Mouse (Mus musculus): ENCODE data around the gene Kcnf1. TPM values are rescaled to one million over a fixed set of nuclear protein-coding genes. Genes with fewer than 3 reads are reported as not detected.
"Not testable (repeated sequence)": the region's sequence is repeated elsewhere in the genome, so short reads cannot be mapped to it uniquely, and the experiment has no call there.

Gene Kcnf1
- polyA plus RNA-seq, 1 experiment from 2014 or later = 0.23 TPM

DNA sequence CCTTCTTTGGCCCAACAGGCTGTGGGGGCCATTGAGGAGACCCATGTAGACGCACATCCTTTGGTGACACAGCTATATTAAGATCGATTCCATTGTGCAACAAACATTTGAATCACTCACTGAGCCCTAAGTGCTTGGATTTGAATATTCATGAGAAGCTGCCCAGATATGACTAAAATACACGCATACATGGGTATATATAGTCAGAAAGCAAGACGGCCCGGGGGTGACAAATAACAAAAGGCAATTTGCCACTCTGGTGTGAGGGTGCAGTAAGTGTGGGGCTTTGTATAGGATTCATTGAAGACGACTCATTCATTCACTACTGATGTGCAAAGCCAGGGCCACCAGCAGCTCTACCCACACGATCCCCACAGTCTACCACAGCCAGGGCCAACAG, 17.1 kb downstream of the Kcnf1 start:
- no peak for DNase-seq (ENCODE audit: low read depth, low spot score)
- H3K27me3 ChIP-seq = no peaks in the 10 kb centered on the region
- ATAC-seq = no peak
- in situ Hi-C loops (cut with MboI; ENCODE audit: low pct_unique_long_range_greater_than_20kb) = no loop called here
- TF ChIP-seq CTCF (IDR thresholded peaks at IDR 0.05) = no peak
- CTCF ChIA-PET = no interaction called here
- POLR2A ChIA-PET = no interaction called here

DNA sequence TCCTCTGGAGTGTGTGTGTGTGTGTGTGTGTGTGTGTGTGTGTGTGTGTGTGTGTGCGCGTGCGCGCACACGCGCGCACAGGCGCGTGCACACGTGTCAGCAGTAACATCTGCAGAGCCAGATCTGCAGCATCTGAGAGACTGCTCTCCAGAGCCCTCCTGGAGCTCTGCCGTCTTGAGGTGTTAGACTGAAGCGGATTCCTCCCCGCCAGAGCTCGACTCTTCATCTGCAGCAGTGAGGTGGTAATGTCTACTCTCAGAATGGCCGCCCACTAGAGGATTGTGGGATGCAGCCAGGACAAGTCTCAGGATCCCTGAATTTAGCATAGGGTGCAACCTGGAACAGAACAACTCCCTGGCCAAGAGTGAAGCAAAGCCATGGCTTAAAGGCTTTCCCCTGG, 19.1 kb downstream of the Kcnf1 start:
- H3K27me3 ChIP-seq = no peaks in the 10 kb centered on the region
- DNase-seq (ENCODE audit: low read depth, low spot score) = no peak
- no peak for TF ChIP-seq CTCF (IDR thresholded peaks at IDR 0.05)
- ChIA-PET CTCF (no interaction called here), POLR2A (no interaction called here)
- in situ Hi-C loops (cut with MboI; ENCODE audit: low pct_unique_long_range_greater_than_20kb) = no loop called here
- no peak for ATAC-seq

DNA sequence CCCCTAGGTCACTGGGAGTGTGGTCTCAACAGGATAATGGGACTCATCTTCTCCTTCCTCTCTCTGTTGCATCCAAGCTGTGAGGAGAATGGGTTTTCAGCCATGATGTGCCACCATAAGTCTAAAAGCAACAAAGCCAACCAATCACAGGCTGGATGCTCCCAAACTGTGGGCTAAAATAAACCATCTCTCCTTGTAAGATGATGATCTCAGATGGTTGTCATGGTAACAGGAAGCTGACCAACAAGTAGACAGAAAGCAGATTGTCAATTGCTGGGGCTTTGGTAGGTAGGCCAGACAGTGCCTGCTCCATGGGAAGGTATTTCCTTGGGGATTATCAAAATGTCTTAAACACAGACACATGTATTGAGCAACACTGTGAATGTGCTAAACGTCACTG, 20.9 kb downstream of the Kcnf1 start:
- no peak for DNase-seq (ENCODE audit: low read depth, low spot score)
- POLR2A ChIA-PET = no interaction called here
- in situ Hi-C loops (cut with MboI; ENCODE audit: low pct_unique_long_range_greater_than_20kb) = no loop called here
- no peak for TF ChIP-seq CTCF (IDR thresholded peaks at IDR 0.05)
- no peaks in the 10 kb centered on the region for H3K27me3 ChIP-seq
- ATAC-seq = no peak
- CTCF ChIA-PET = no interaction called here

- TF ChIP-seq CTCF (IDR thresholded peaks at IDR 0.05) = no peak
- in situ Hi-C loops (cut with MboI; ENCODE audit: low pct_unique_long_range_greater_than_20kb) = no loop called here
- no peaks in the 10 kb centered on the region for H3K27me3 ChIP-seq
- POLR2A ChIA-PET = no interaction called here
- CTCF ChIA-PET = no interaction called here
- ATAC-seq = no peak
- no peak for DNase-seq (ENCODE audit: low read depth, low spot score)
These were observed 23.8 kb downstream of the Kcnf1 start for GRCm38 (mm10) chr12:17152840-17153239.

DNA sequence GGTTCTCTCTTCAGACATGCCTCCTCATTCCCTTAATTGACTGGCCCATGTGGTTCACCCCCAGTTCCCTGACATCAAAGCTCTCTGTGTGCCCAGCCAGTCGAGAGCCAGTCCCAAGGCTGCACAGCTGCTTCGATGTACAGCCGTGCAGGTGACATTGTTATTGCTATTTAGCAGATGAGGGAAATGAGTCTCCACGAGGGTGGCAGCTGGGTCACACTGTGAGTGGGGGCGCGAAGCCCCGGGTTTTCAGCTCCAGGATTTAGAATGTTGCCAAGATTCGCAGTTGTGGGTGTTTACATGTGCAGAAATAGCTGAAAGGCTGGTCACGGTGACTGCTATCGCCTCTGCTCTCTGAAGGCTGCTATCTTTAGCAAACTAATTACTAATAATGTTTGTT, 27.8 kb downstream of the Kcnf1 start:
- no peak for TF ChIP-seq CTCF (IDR thresholded peaks at IDR 0.05)
- no peak for DNase-seq (ENCODE audit: low read depth, low spot score)
- ChIA-PET CTCF (no interaction called here), POLR2A (no interaction called here)
- ATAC-seq = no peak
- in situ Hi-C loops (cut with MboI; ENCODE audit: low pct_unique_long_range_greater_than_20kb) = no loop called here
- H3K27me3 ChIP-seq = no peaks in the 10 kb centered on the region

- no peak for DNase-seq (ENCODE audit: low read depth, low spot score)
- no peaks in the 10 kb centered on the region for H3K27me3 ChIP-seq
- no peak for TF ChIP-seq CTCF (IDR thresholded peaks at IDR 0.05)
- ATAC-seq = no peak
- POLR2A ChIA-PET = no interaction called here
- CTCF ChIA-PET = interaction anchor here (0.9 kb wide), 1 partner anchor 17 kb away, joined by 3 read pairs; no protein-coding TSS in a partner anchor
- in situ Hi-C loops (cut with MboI; ENCODE audit: low pct_unique_long_range_greater_than_20kb) = no loop called here
These were observed 34.9 kb downstream of the Kcnf1 start for GRCm38 (mm10) chr12:17141791-17142190.

DNA sequence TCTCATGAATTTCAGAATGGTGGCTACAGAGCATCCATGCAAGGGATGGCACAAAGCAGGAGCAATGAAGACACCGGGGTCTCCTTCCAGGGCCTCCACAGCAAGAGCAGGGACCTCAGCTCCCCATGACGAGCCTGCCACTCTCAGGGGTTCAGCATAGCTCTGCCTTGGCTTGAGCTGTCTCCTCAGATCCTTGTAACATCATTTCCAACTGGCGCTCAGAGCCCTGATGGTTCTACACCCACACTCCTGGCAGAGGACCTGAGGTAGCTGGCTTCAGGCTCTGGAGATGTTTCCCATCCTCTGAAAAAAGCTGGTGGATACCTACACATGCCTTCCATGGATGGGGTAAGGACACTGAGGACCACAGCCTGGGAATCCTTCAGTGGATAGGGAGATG, 36.3 kb downstream of the Kcnf1 start:
- no peak for DNase-seq (ENCODE audit: low read depth, low spot score)
- POLR2A ChIA-PET = no interaction called here
- in situ Hi-C loops (cut with MboI; ENCODE audit: low pct_unique_long_range_greater_than_20kb) = no loop called here
- H3K27me3 ChIP-seq = no peaks in the 10 kb centered on the region
- no peak for ATAC-seq
- no peak for TF ChIP-seq CTCF (IDR thresholded peaks at IDR 0.05)
- CTCF ChIA-PET = no interaction called here

DNA sequence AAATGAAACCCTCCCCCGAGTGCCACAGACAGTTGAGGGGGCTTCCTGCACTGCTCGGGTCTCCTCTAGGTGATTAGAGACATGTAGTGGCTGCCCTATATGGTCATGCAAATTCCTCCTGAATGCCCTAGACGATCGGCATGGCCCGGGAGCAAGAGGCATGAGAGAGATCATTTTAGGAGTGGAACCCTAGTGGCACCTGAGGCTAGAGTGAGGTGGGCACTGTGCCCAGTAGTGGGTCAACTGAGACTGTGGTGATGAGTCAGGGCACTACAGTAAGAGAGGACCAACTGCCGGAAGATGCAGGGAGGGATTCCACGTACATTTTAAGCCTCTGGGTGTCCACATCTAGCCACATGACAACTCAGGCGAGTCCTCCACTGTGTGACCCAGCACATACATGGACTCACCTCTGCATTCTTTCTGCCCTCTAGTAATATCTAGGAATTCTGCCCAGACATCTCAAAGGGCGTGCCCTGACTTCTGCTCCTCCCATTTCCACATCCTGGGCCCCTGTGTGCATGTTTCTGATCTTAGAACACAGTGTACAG, 42.1 kb downstream of the Kcnf1 start:
- POLR2A ChIA-PET = no interaction called here
- peak; percentile 62 for ATAC-seq
- in situ Hi-C loops (cut with MboI; ENCODE audit: low pct_unique_long_range_greater_than_20kb) = no loop called here
- CTCF ChIA-PET = no interaction called here
- no peak for TF ChIP-seq CTCF (IDR thresholded peaks at IDR 0.05)
- peak; percentile 22 for DNase-seq (ENCODE audit: low read depth, low spot score)
- no peaks in the 10 kb centered on the region for H3K27me3 ChIP-seq

DNA sequence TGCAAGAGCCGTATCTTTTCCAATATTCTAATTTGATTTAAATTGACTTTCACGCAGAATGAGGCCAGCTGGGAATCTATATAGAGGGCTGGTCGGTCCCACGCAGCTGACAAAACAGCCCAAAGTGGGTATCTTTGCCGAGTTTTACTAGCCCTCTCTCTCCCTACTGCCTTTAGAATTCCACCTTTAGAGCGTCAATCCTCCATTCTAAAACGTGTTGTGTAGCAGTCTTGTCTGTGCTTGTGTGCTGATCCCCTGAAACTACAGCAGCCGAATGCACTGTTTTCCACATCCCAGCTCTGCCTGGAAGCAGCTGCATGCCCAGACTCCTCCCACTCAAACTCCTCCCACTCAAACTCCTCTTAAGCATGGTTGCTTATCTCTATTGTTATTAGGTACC, 44.4 kb downstream of the Kcnf1 start:
- no peaks in the 10 kb centered on the region for H3K27me3 ChIP-seq
- TF ChIP-seq CTCF (IDR thresholded peaks at IDR 0.05) = no peak
- ChIA-PET POLR2A (no interaction called here), CTCF (interaction anchor here (1.5 kb wide), 1 partner anchor 11 kb away, joined by 3 read pairs; no protein-coding TSS in a partner anchor)
- ATAC-seq (no peak), DNase-seq (ENCODE audit: low read depth, low spot score) (no peak)
- in situ Hi-C loops (cut with MboI; ENCODE audit: low pct_unique_long_range_greater_than_20kb) = no loop called here

GRCm38 (mm10) chr12:17131563-17131962, 45.1 kb downstream of the Kcnf1 start:
- CTCF ChIA-PET = interaction anchor here (1.5 kb wide), 1 partner anchor 12 kb away, joined by 3 read pairs; no protein-coding TSS in a partner anchor
- DNase-seq (ENCODE audit: low read depth, low spot score) = no peak
- in situ Hi-C loops (cut with MboI; ENCODE audit: low pct_unique_long_range_greater_than_20kb) = no loop called here

DNA sequence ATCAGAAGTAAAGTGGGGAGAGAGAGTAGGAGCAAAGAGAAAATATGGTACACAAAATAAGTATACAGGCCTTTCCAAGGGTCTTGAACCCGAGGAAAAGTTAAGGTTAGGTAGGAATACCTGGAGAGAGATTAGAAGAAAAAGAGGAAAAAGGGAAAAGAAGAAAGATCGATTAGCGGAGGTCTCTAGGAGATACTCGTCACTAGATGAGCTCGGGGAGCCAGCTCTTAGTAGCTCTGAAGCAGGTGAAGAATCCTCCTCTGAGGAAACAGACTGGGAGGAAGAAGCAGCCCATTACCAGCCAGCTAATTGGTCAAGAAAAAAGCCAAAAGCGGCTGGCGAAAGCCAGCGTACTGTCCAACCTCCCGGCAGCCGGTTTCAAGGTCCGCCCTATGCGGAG, 53.8 kb downstream of the Kcnf1 start:
- in situ Hi-C loops (cut with MboI; ENCODE audit: low pct_unique_long_range_greater_than_20kb); POLR2A ChIA-PET; DNase-seq (ENCODE audit: low read depth, low spot score); ATAC-seq; H3K27me3 ChIP-seq; CTCF ChIA-PET: not testable (repeated sequence)

More at GRCm38 (mm10) chr12:17131563-17131962, 45.1 kb downstream of the Kcnf1 start:
- no peaks in the 10 kb centered on the region for H3K27me3 ChIP-seq
- ATAC-seq = no peak
- no peak for TF ChIP-seq CTCF (IDR thresholded peaks at IDR 0.05)
- POLR2A ChIA-PET = no interaction called here

Other genes starting within 250 kb of the Kcnf1 start
- gene Pqlc3, start 176.5 kb downstream of the Kcnf1 start, polyA plus RNA-seq (2021) = 24.7 TPM
- not detected for gene 2410004P03Rik, start 165.2 kb downstream of the Kcnf1 start, polyA plus RNA-seq (2021)
- gene Pdia6, start 89.7 kb upstream of the Kcnf1 start, polyA plus RNA-seq (2021) = 402 TPM
- not detected for gene Atp6v1c2, start 152.5 kb upstream of the Kcnf1 start, polyA plus RNA-seq (2021)
- 18.6 TPM for gene Nol10, start 171.6 kb upstream of the Kcnf1 start, polyA plus RNA-seq (2021)